Mouse (Mus musculus): Measurements from ENCODE around the gene D630023F18Rik. TPM values are rescaled to one million over a fixed set of nuclear protein-coding genes. Genes with fewer than 3 reads are reported as not detected.
A peak's percentile ranks its signal among the peaks of the same experiment; 100 is the strongest.

The D630023F18Rik gene
- total RNA-seq (2021): not detected

- no peak for DNase-seq
- intact Hi-C loops (cut with DNase I): no loop called here
These were observed at the start of gene D630023F18Rik for GRCm38 (mm10) chr1:65122574-65123372. D630023F18Rik (minus strand) TSS chr1:65123214.

- intact Hi-C loops (cut with DNase I): no loop called here
- no peak for DNase-seq
These were observed 48.6 kb upstream of the D630023F18Rik start for GRCm38 (mm10) chr1:65171579-65171978.

- intact Hi-C loops (cut with DNase I): no loop called here
- DNase-seq: no peak
These were observed 46.9 kb upstream of the D630023F18Rik start for GRCm38 (mm10) chr1:65169947-65170346.

GRCm38 (mm10) chr1:65169536-65169935, 46.5 kb upstream of the D630023F18Rik start:
- intact Hi-C loops (cut with DNase I): no loop called here
- no peak for DNase-seq

- DNase-seq: no peak
- intact Hi-C loops (cut with DNase I): no loop called here
These were observed 44.5 kb upstream of the D630023F18Rik start for GRCm38 (mm10) chr1:65167496-65167895.

GRCm38 (mm10) chr1:65162210-65162609, 39.2 kb upstream of the D630023F18Rik start:
- intact Hi-C loops (cut with DNase I): no loop called here

GRCm38 (mm10) chr1:65156111-65156510, 33.1 kb upstream of the D630023F18Rik start:
- intact Hi-C loops (cut with DNase I): no loop called here
- no peak for DNase-seq

More at GRCm38 (mm10) chr1:65162210-65162609, 39.2 kb upstream of the D630023F18Rik start:
- DNase-seq: no peak

GRCm38 (mm10) chr1:65154814-65155213, 31.8 kb upstream of the D630023F18Rik start:
- intact Hi-C loops (cut with DNase I): no loop called here
- DNase-seq: no peak

- DNase-seq: no peak
- intact Hi-C loops (cut with DNase I): no loop called here
These were observed 25.0 kb upstream of the D630023F18Rik start for GRCm38 (mm10) chr1:65147971-65148370.

GRCm38 (mm10) chr1:65147326-65147725, 24.3 kb upstream of the D630023F18Rik start:
- intact Hi-C loops (cut with DNase I): no loop called here
- DNase-seq: no peak

- intact Hi-C loops (cut with DNase I): no loop called here
- no peak for DNase-seq
These were observed 23.6 kb upstream of the D630023F18Rik start for GRCm38 (mm10) chr1:65146601-65147000.

GRCm38 (mm10) chr1:65144783-65145182, 21.8 kb upstream of the D630023F18Rik start:
- DNase-seq: no peak
- intact Hi-C loops (cut with DNase I): no loop called here

GRCm38 (mm10) chr1:65137560-65137959, 14.5 kb upstream of the D630023F18Rik start:
- no peak for DNase-seq
- intact Hi-C loops (cut with DNase I): no loop called here

- intact Hi-C loops (cut with DNase I): no loop called here
- DNase-seq: no peak
These were observed 9.8 kb upstream of the D630023F18Rik start for GRCm38 (mm10) chr1:65132833-65133232.

GRCm38 (mm10) chr1:65131671-65132070, 8.7 kb upstream of the D630023F18Rik start:
- intact Hi-C loops (cut with DNase I): no loop called here
- no peak for DNase-seq

GRCm38 (mm10) chr1:65130226-65130625, 7.2 kb upstream of the D630023F18Rik start:
- intact Hi-C loops (cut with DNase I): no loop called here
- no peak for DNase-seq

GRCm38 (mm10) chr1:65129634-65130180, 6.7 kb upstream of the D630023F18Rik start:
- DNase-seq: no peak
- intact Hi-C loops (cut with DNase I): no loop called here

GRCm38 (mm10) chr1:65119438-65119837, 3.6 kb downstream of the D630023F18Rik start, which contains the start of gene Gm28845:
Gm28845 (minus strand) TSS chr1:65119558.
- DNase-seq: no peak
- intact Hi-C loops (cut with DNase I): no loop called here

GRCm38 (mm10) chr1:65118150-65118913, 4.7 kb downstream of the D630023F18Rik start:
- DNase-seq: no peak
- intact Hi-C loops (cut with DNase I): no loop called here

GRCm38 (mm10) chr1:65113536-65114172, 9.4 kb downstream of the D630023F18Rik start:
- no peak for DNase-seq
- intact Hi-C loops (cut with DNase I): no loop called here

- intact Hi-C loops (cut with DNase I): loop anchor here (1.0 kb wide), 1 partner anchor 66 kb away; no protein-coding TSS in a partner anchor
- peak; percentile 13 to 16 for DNase-seq
These were observed 10.2 kb downstream of the D630023F18Rik start for GRCm38 (mm10) chr1:65112807-65113196.
